Mouse (Mus musculus) erythroid progenitor cell, adult 5-6 weeks (primary cell): Measurements from ENCODE around the gene Gm11983. TPM values are rescaled to one million over a fixed set of nuclear protein-coding genes. Genes with fewer than 3 reads are reported as not detected.

Experiments
- ATAC-seq: replicated peaks from 2 replicates; pipeline ENCODE4 v1.8.0; 2016; ENCODE audit warnings: moderate number of reproducible peaks, mild to moderate bottlenecking, moderate TSS enrichment, inconsistent platforms; ENCODE audit not compliant: poor library complexity, low FRiP score, severe bottlenecking
- total RNA-seq, 2 experiments: library from RNA; stranded (forward) in 1 of 2; stranded (reverse) in 1 of 2; fragments of 150-400 nt in 1 of 2; fragments of 186-747, 209-891 nt in 1 of 2; gene quantifications; 2 replicates each; pipeline versions ENCODE4 v1.2.3 to v1.2.4; 2015 to 2017; ENCODE audit warnings: low replicate concordance in 2 of 2

Gene Gm11983
- total RNA-seq, 2 experiments from 2014 or later, result not detected

GRCm38 (mm10) chr11:6790690-6791089, 46.8 kb downstream of the Gm11983 start:
- ATAC-seq, result no peak

Other genes with a start within 250 kb of the Gm11983 start
- not detected in 2 replicates for gene Nacad, start 231.6 kb downstream of the Gm11983 start, total RNA-seq (2015; ENCODE audit: low replicate concordance)
- gene Nacad, start 231.6 kb downstream of the Gm11983 start, total RNA-seq (2017; ENCODE audit: low replicate concordance), result 0.98 and 2.7 TPM in 2 replicates
- 10.1 and 21.8 TPM in 2 replicates for gene Tbrg4, start 211.6 kb downstream of the Gm11983 start, total RNA-seq (2015; ENCODE audit: low replicate concordance)
- gene Tbrg4, start 211.6 kb downstream of the Gm11983 start, total RNA-seq (2017; ENCODE audit: low replicate concordance), result 3.1 and 9.2 TPM in 2 replicates
- gene Wap, start 199.0 kb downstream of the Gm11983 start, total RNA-seq (2015; ENCODE audit: low replicate concordance), result not detected in 2 replicates
- not detected in 2 replicates for gene Wap, start 199.0 kb downstream of the Gm11983 start, total RNA-seq (2017; ENCODE audit: low replicate concordance)
- 2.5 TPM in 1 of 2 replicates, not detected in the other for gene Ramp3, start 179.1 kb downstream of the Gm11983 start, total RNA-seq (2015; ENCODE audit: low replicate concordance)
- not detected in 2 replicates for gene Ramp3, start 179.1 kb downstream of the Gm11983 start, total RNA-seq (2017; ENCODE audit: low replicate concordance)
- gene Adcy1, start 225.8 kb upstream of the Gm11983 start, total RNA-seq (2015; ENCODE audit: low replicate concordance), result not detected in 2 replicates
- not detected in 2 replicates for gene Adcy1, start 225.8 kb upstream of the Gm11983 start, total RNA-seq (2017; ENCODE audit: low replicate concordance)